Mouse (Mus musculus): ENCODE results near the gene Edc4. TPM values are rescaled to one million over a fixed set of nuclear protein-coding genes. Genes with fewer than 3 reads are reported as not detected.

Edc4 gene
- polyA plus RNA-seq, 1 experiment from 2014 or later, result 43.9 TPM

Other genes starting within 250 kb of the Edc4 start
- gene Ctcf, start 244.3 kb upstream of the Edc4 start, polyA plus RNA-seq (2016; fragmentation: Nextera tagmentation; extraction: Ambion mirVana), result 66.1 and 75.9 TPM in 2 replicates
- gene Agrp, start 243.5 kb upstream of the Edc4 start, polyA plus RNA-seq (2016; fragmentation: Nextera tagmentation; extraction: Ambion mirVana), result 0.51 and 0.64 TPM in 2 replicates
- gene Carmil2, start 194.6 kb upstream of the Edc4 start, polyA plus RNA-seq (2016; fragmentation: Nextera tagmentation; extraction: Ambion mirVana), result 0.45 and 0.54 TPM in 2 replicates
- gene Acd, start 179.8 kb upstream of the Edc4 start, polyA plus RNA-seq (2016; fragmentation: Nextera tagmentation; extraction: Ambion mirVana), result 37.6 and 38.1 TPM in 2 replicates
- 14.0 and 14.5 TPM in 2 replicates for gene Pard6a, start 179.7 kb upstream of the Edc4 start, polyA plus RNA-seq (2016; fragmentation: Nextera tagmentation; extraction: Ambion mirVana)
- not detected in 2 replicates for gene 4933405L10Rik, start 173.2 kb upstream of the Edc4 start, polyA plus RNA-seq (2016; fragmentation: Nextera tagmentation; extraction: Ambion mirVana)
- gene Enkd1, start 172.7 kb upstream of the Edc4 start, polyA plus RNA-seq (2016; fragmentation: Nextera tagmentation; extraction: Ambion mirVana), result 13.5 and 14.5 TPM in 2 replicates
- 10.2 and 10.9 TPM in 2 replicates for gene Gfod2, start 122.2 kb upstream of the Edc4 start, polyA plus RNA-seq (2016; fragmentation: Nextera tagmentation; extraction: Ambion mirVana)
- gene Ranbp10, start 53.5 kb upstream of the Edc4 start, polyA plus RNA-seq (2016; fragmentation: Nextera tagmentation; extraction: Ambion mirVana), result 11.0 and 11.3 TPM in 2 replicates
- gene Tsnaxip1, start 53.1 kb upstream of the Edc4 start, polyA plus RNA-seq (2016; fragmentation: Nextera tagmentation; extraction: Ambion mirVana), result 0.14 and 0.15 TPM in 2 replicates
- gene Cenpt, start 27.6 kb upstream of the Edc4 start, polyA plus RNA-seq (2016; fragmentation: Nextera tagmentation; extraction: Ambion mirVana), result 42.8 and 46.9 TPM in 2 replicates
- gene Thap11, start 25.7 kb upstream of the Edc4 start, polyA plus RNA-seq (2016; fragmentation: Nextera tagmentation; extraction: Ambion mirVana), result 53.8 and 59.3 TPM in 2 replicates
- gene Nutf2, start 20.3 kb upstream of the Edc4 start, polyA plus RNA-seq (2016; fragmentation: Nextera tagmentation; extraction: Ambion mirVana), result 201 and 224 TPM in 2 replicates
- 0.31 and 0.35 TPM in 2 replicates for gene Nrn1l, start 12.7 kb downstream of the Edc4 start, polyA plus RNA-seq (2016; fragmentation: Nextera tagmentation; extraction: Ambion mirVana)
- 27.1 and 27.4 TPM in 2 replicates for gene Pskh1, start 19.6 kb downstream of the Edc4 start, polyA plus RNA-seq (2016; fragmentation: Nextera tagmentation; extraction: Ambion mirVana)
- gene Ctrl, start 53.0 kb downstream of the Edc4 start, polyA plus RNA-seq (2016; fragmentation: Nextera tagmentation; extraction: Ambion mirVana), result 0.73 and 1.1 TPM in 2 replicates
- gene Psmb10, start 57.6 kb downstream of the Edc4 start, polyA plus RNA-seq (2016; fragmentation: Nextera tagmentation; extraction: Ambion mirVana), result 45.2 and 49.1 TPM in 2 replicates
- 2.0 and 2.3 TPM in 2 replicates for gene Lcat, start 62.5 kb downstream of the Edc4 start, polyA plus RNA-seq (2016; fragmentation: Nextera tagmentation; extraction: Ambion mirVana)
- 57.5 and 58.3 TPM in 2 replicates for gene Slc12a4, start 85.2 kb downstream of the Edc4 start, polyA plus RNA-seq (2016; fragmentation: Nextera tagmentation; extraction: Ambion mirVana)
- gene Dpep3, start 98.5 kb downstream of the Edc4 start, polyA plus RNA-seq (2016; fragmentation: Nextera tagmentation; extraction: Ambion mirVana), result not detected in 2 replicates
- 15.2 TPM in 2 replicates for gene Dus2, start 110.5 kb downstream of the Edc4 start, polyA plus RNA-seq (2016; fragmentation: Nextera tagmentation; extraction: Ambion mirVana)
- gene Dpep2nb, start 125.1 kb downstream of the Edc4 start, polyA plus RNA-seq (2016; fragmentation: Nextera tagmentation; extraction: Ambion mirVana), result 0.17 TPM in 1 of 2 replicates, not detected in the other
- gene Ddx28, start 131.0 kb downstream of the Edc4 start, polyA plus RNA-seq (2016; fragmentation: Nextera tagmentation; extraction: Ambion mirVana), result 12.7 and 13.7 TPM in 2 replicates
- gene Nfatc3, start 178.0 kb downstream of the Edc4 start, polyA plus RNA-seq (2016; fragmentation: Nextera tagmentation; extraction: Ambion mirVana), result 4.6 and 5.3 TPM in 2 replicates